Mouse (Mus musculus): ENCODE measurements at regions not wholly inside any gene's neighbourhood (a gene's known extent, or its start where the extent isn't known, plus 50 kb on each side); places are given as distances from the start of the nearest gene placed in this dataset.
A peak's percentile ranks its signal among the peaks of the same experiment; 100 is the strongest.

GRCm38 (mm10) chr12:26143411-26143810 is 271.6 kb downstream of the Rnf144a start:
- DNase-seq (ENCODE audit: low spot score in 2 of 2): no peak

GRCm38 (mm10) chr12:26130811-26131210 is 284.2 kb downstream of the Rnf144a start:
- no peak for DNase-seq (ENCODE audit: low spot score in 2 of 2)

- no peak for DNase-seq (ENCODE audit: low spot score in 2 of 2)
Measured at GRCm38 (mm10) chr12:26130011-26130410, 285.0 kb downstream of the Rnf144a start.

- DNase-seq (ENCODE audit: low spot score in 2 of 2): no peak
Measured at GRCm38 (mm10) chr12:26129511-26129910, 285.5 kb downstream of the Rnf144a start.

GRCm38 (mm10) chr12:26128851-26129250 is 286.2 kb downstream of the Rnf144a start:
- no peak for DNase-seq (ENCODE audit: low spot score in 2 of 2)

GRCm38 (mm10) chr12:26126260-26126659 is 288.8 kb downstream of the Rnf144a start:
- no peak for DNase-seq (ENCODE audit: low spot score in 2 of 2)

- no peak for DNase-seq (ENCODE audit: low spot score in 2 of 2)
Measured at GRCm38 (mm10) chr12:26124211-26124610, 290.8 kb downstream of the Rnf144a start.

- peak; percentile 2 to 5 for DNase-seq (ENCODE audit: low spot score in 2 of 2)
Measured at GRCm38 (mm10) chr12:26115339-26115912, 299.6 kb downstream of the Rnf144a start.

- DNase-seq (ENCODE audit: low spot score in 2 of 2): peak; percentile 23 to 48
Measured at GRCm38 (mm10) chr12:26112166-26113019, 302.7 kb downstream of the Rnf144a start.

GRCm38 (mm10) chr12:26109866-26110265 is 305.2 kb downstream of the Rnf144a start:
- DNase-seq (ENCODE audit: low spot score in 2 of 2): no peak

GRCm38 (mm10) chr12:26104372-26104771 is 310.7 kb downstream of the Rnf144a start:
- no peak for DNase-seq (ENCODE audit: low spot score in 2 of 2)

- no peak for DNase-seq (ENCODE audit: low spot score in 2 of 2)
Measured at GRCm38 (mm10) chr12:26102384-26102783, 312.7 kb downstream of the Rnf144a start.

- no peak for DNase-seq (ENCODE audit: low spot score in 2 of 2)
Measured at GRCm38 (mm10) chr12:26100140-26100539, 314.9 kb downstream of the Rnf144a start.

- DNase-seq (ENCODE audit: low spot score in 2 of 2): no peak
Measured at GRCm38 (mm10) chr12:26099176-26099575, 315.9 kb downstream of the Rnf144a start.

GRCm38 (mm10) chr12:26092311-26092710 is 322.7 kb downstream of the Rnf144a start:
- DNase-seq (ENCODE audit: low spot score in 2 of 2): no peak

GRCm38 (mm10) chr12:26091865-26092264 is 323.2 kb downstream of the Rnf144a start:
- DNase-seq (ENCODE audit: low spot score in 2 of 2): no peak

GRCm38 (mm10) chr12:26088389-26088788 is 326.7 kb downstream of the Rnf144a start:
- DNase-seq (ENCODE audit: low spot score in 2 of 2): no peak

GRCm38 (mm10) chr12:26086923-26087322 is 328.1 kb downstream of the Rnf144a start:
- DNase-seq (ENCODE audit: low spot score in 2 of 2): no peak

- no peak for DNase-seq (ENCODE audit: low spot score in 2 of 2)
Measured at GRCm38 (mm10) chr12:26086414-26086813, 328.6 kb downstream of the Rnf144a start.

GRCm38 (mm10) chr12:26079061-26079625 is 335.9 kb downstream of the Rnf144a start:
- no peak for DNase-seq (ENCODE audit: low spot score in 2 of 2)

- no peak for DNase-seq (ENCODE audit: low spot score in 2 of 2)
Measured at GRCm38 (mm10) chr12:26075638-26076254, 339.3 kb downstream of the Rnf144a start.

- DNase-seq (ENCODE audit: low spot score in 2 of 2): no peak
Measured at GRCm38 (mm10) chr12:26072180-26072579, 342.9 kb downstream of the Rnf144a start.

All from heart, adult 9 months (tissue).